Mouse (Mus musculus) neural tube, embryonic 13.5 days (tissue): ENCODE measurements around the gene Cd46. TPM values are rescaled to one million over a fixed set of nuclear protein-coding genes. Genes with fewer than 3 reads are reported as not detected.
A peak's percentile ranks its signal among the peaks of the same experiment; 100 is the strongest.

ENCODE experiments used
- ATAC-seq: fragments of 200-750 bp; cut with Nextera tagmentation; 2 replicates; pipeline ENCODE4 v1.8.0; 2017; ENCODE audit warnings: low read depth, mild to moderate bottlenecking, moderate TSS enrichment, moderate library complexity
- H3K27ac ChIP-seq: fragments of 300-500 bp; sonication (generic); replicated peaks from 2 replicates; pipeline ENCODE4 v1.5.1; 2015; ENCODE audit warnings: moderate library complexity, mild to moderate bottlenecking, inconsistent platforms
- H3K27me3 ChIP-seq: fragments of 300-500 bp; sonication (generic); 2 replicates; pipeline ENCODE4 v1.6.1; 2015; ENCODE audit warnings: mild to moderate bottlenecking, inconsistent platforms
- H3K36me3 ChIP-seq: fragments of 300-500 bp; sonication (generic); 2 replicates; pipeline ENCODE4 v1.6.1; 2015; ENCODE audit warnings: mild to moderate bottlenecking, inconsistent platforms
- H3K4me1 ChIP-seq: fragments of 300-500 bp; sonication (generic); replicated peaks from 2 replicates; pipeline ENCODE4 v1.6.1; 2015; ENCODE audit warnings: inconsistent platforms
- H3K4me2 ChIP-seq: fragments of 300-500 bp; sonication (generic); 2 replicates; pipeline ENCODE4 v1.6.1; 2015; ENCODE audit warnings: inconsistent platforms, mild to moderate bottlenecking, moderate library complexity
- H3K4me3 ChIP-seq: fragments of 300-500 bp; sonication (generic); 2 replicates; pipeline ENCODE4 v1.5.1; 2015; ENCODE audit warnings: mild to moderate bottlenecking, inconsistent platforms
- H3K9ac ChIP-seq: fragments of 300-500 bp; sonication (generic); 2 replicates; pipeline ENCODE4 v1.6.1; 2015; ENCODE audit warnings: moderate library complexity, mild to moderate bottlenecking, inconsistent platforms
- H3K9me3 ChIP-seq: fragments of 300-500 bp; sonication (generic); 2 replicates; pipeline ENCODE4 v1.6.1; 2016; ENCODE audit warnings: inconsistent platforms
- WGBS: fragments of 180-500 bp; shearing (Covaris S2); methylation state at CpG from one replicate; pipeline ENCODE4 v1.1.7; 2015; 5-methylcytosine and 5-hydroxymethylcytosine counted together
- polyA plus RNA-seq: library from polyadenylated mRNA; unstranded; fragments of >200 nt; fragmentation: Nextera tagmentation; extraction: Ambion mirVana; gene quantifications from 2 replicates; pipeline ENCODE4 v1.2.1, GENCODE M21; 2015

Gene Cd46
- polyA plus RNA-seq, 1 experiment from 2014 or later, result 0.93 TPM

DNA sequence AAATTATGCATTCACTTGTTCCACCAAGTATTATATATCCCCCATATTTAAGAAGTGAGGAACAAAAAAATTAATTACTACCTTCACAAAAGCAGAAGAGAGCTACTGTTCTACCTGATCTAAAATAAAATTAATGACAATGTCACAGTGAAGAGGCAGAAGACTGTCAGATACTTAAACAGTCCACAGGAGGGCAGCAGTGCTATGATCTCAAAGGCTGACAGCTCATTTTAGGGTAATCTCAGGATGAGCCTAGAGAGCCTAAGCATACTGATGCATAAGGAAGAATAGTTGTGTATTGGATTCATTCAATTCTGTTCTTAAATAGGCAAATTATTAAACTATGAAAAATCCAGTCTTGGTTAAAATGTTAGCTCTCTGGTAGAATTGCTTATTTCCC, 51.6 kb downstream of the Cd46 start:
- no peak overlapping the region for H3K4me2 ChIP-seq
- no peak overlapping the region for H3K9ac ChIP-seq
- ATAC-seq, result peak; percentile 56; the same call in 1 of the 2 replicates
- no peaks in the 10 kb centered on the region for H3K36me3 ChIP-seq
- H3K4me1 ChIP-seq, result no peaks in the 10 kb centered on the region
- H3K9me3 ChIP-seq, result no peaks in the 10 kb centered on the region
- H3K27ac ChIP-seq, result no peak overlapping the region
- H3K4me3 ChIP-seq, result no peak overlapping the region
- H3K27me3 ChIP-seq, result no peaks in the 10 kb centered on the region

GRCm38 (mm10) chr1:195038386-195038785, 53.7 kb downstream of the Cd46 start:
- Histone ChIP-seq H3K9ac (no peak overlapping the region), H3K27ac (no peak overlapping the region), H3K9me3 (no peaks in the 10 kb centered on the region), H3K36me3 (no peaks in the 10 kb centered on the region), H3K4me2 (no peak overlapping the region), H3K4me3 (no peak overlapping the region), H3K27me3 (no peaks in the 10 kb centered on the region), H3K4me1 (0 out of 2 replicates have a peak, but pooled peaks cover 4% of the 10 kb centered on the region)
- ATAC-seq, result no peak
- WGBS, result 77% methylated on average over 1 of the region's 1 CpGs

- no peak for ATAC-seq
- Histone ChIP-seq H3K4me1 (0 out of 2 replicates have a peak, but pooled peaks cover 4% of the 10 kb centered on the region), H3K27me3 (no peaks in the 10 kb centered on the region), H3K36me3 (no peaks in the 10 kb centered on the region), H3K4me3 (no peak overlapping the region), H3K4me2 (no peak overlapping the region), H3K27ac (no peak overlapping the region), H3K9me3 (no peaks in the 10 kb centered on the region), H3K9ac (no peak overlapping the region)
- 97% methylated on average over 1 of the region's 1 CpGs for WGBS
Measured at GRCm38 (mm10) chr1:195037985-195038384, 54.1 kb downstream of the Cd46 start.

DNA sequence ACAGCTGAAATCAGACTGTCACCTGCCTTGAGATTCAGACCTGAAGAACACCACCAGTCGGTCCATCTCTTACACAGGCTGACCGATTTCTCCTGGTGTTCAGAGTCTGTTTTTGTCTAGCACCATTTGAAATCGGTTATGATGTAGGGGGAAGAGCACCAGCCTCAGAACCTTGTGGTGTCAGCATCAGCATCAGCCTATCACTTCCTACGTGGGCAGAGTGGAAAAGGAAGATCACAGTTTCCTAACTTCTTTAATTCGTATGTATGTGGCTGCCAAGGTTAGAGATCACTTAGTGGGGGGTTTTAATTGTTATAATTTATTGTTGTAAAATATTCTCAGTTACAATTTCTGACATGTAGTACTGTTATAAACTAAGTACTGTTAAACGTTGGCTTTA, 54.6 kb downstream of the Cd46 start:
- no peak overlapping the region for H3K9ac ChIP-seq
- ATAC-seq, result no peak
- no peak overlapping the region for H3K27ac ChIP-seq
- 86% methylated on average over 6 of the region's 6 CpGs for WGBS
- no peaks in the 10 kb centered on the region for H3K36me3 ChIP-seq
- no peaks in the 10 kb centered on the region for H3K27me3 ChIP-seq
- no peak overlapping the region for H3K4me2 ChIP-seq
- no peak overlapping the region for H3K4me3 ChIP-seq
- H3K4me1 ChIP-seq, result 0 out of 2 replicates have a peak, but pooled peaks cover 4% of the 10 kb centered on the region
- no peaks in the 10 kb centered on the region for H3K9me3 ChIP-seq

DNA sequence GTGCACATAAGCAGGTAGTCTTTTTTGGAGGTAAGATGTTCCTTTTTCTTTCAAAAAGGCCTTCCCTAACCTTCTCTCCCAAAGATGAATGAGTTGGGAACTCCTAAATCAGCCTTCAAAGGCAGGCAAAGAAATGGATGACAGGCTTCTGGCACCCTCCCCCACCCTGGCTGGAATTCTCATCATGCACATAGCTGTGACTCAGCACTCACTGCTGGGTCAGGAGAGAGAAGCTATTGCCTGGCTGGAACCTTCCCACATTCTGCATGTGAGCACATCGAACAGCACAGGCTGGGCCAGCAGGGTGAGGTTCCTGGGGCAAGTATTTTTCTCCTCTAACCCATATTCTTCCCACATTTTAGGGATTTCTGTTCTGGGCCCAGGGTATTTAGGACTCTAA, 58.1 kb downstream of the Cd46 start:
- Histone ChIP-seq H3K4me3 (no peak overlapping the region), H3K9me3 (no peaks in the 10 kb centered on the region), H3K27me3 (no peaks in the 10 kb centered on the region), H3K27ac (no peak overlapping the region), H3K9ac (no peak overlapping the region), H3K4me2 (no peak overlapping the region), H3K36me3 (no peaks in the 10 kb centered on the region), H3K4me1 (0 out of 2 replicates have a peak, but pooled peaks cover 4% of the 10 kb centered on the region)
- WGBS, result 59% methylated on average over 1 of the region's 1 CpGs
- no peak for ATAC-seq

- no peak overlapping the region for H3K4me2 ChIP-seq
- 0 out of 2 replicates have a peak, but pooled peaks cover 4% of the 10 kb centered on the region for H3K4me1 ChIP-seq
- ATAC-seq, result no peak
- H3K27me3 ChIP-seq, result no peaks in the 10 kb centered on the region
- no peaks in the 10 kb centered on the region for H3K9me3 ChIP-seq
- 95% methylated on average over 1 of the region's 1 CpGs for WGBS
- H3K36me3 ChIP-seq, result no peaks in the 10 kb centered on the region
- no peak overlapping the region for H3K9ac ChIP-seq
- H3K27ac ChIP-seq, result no peak overlapping the region
- no peak overlapping the region for H3K4me3 ChIP-seq
Measured at GRCm38 (mm10) chr1:195032738-195033137, 59.3 kb downstream of the Cd46 start.

DNA sequence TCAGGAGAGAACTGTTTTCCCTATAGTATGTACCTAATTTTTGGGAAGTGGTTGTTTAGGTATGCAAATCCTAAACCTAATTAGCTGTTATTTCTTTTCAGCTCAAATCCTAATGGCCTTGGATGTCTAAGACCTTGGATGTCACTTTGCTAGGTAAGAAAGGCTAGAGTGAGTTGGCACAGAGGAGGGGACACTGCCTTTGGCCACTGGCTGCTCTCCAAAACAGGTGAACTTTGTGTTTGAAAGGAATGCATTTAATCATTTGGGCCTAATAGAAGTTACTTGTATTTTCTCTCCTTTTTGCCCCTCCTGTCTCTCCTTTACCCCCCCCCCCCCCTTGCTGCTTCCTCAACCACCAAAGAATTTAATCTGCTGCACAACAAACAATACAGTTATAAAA, 60.3 kb downstream of the Cd46 start:
- no peak overlapping the region for H3K27ac ChIP-seq

DNA sequence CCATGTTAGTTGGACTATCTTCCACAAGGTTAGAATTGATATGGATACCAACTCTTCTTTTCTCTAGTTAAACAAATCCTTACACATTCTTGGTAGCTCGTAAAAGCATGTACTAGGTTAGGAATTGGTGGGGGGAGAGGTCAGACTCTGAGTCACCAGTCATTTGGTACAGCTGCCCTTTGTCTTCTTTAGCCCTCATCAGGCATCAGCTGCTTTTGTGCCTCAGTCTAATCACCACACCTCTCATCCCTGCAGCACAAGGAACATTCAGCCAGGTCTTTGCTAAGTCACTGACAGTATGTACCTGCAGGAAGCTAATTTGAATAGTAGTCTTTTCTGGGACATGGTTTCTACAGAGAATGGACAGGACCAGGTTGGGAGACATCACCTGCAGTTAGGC, 64.5 kb downstream of the Cd46 start:
- ATAC-seq, result no peak
- H3K9ac ChIP-seq, result no peak overlapping the region
- H3K27me3 ChIP-seq, result no peaks in the 10 kb centered on the region
- H3K36me3 ChIP-seq, result 0 out of 2 replicates have a peak, but pooled peaks cover 4% of the 10 kb centered on the region
- H3K4me3 ChIP-seq, result no peak overlapping the region
- H3K4me2 ChIP-seq, result no peak overlapping the region
- no peaks in the 10 kb centered on the region for H3K9me3 ChIP-seq
- no peak overlapping the region for H3K27ac ChIP-seq
- H3K4me1 ChIP-seq, result no peaks in the 10 kb centered on the region
- 55% methylated on average over 1 of the region's 1 CpGs for WGBS

More for the DNA sequence above, 60.3 kb downstream of the Cd46 start:
- H3K36me3 ChIP-seq, result no peaks in the 10 kb centered on the region
- no peaks in the 10 kb centered on the region for H3K27me3 ChIP-seq
- H3K4me1 ChIP-seq, result 0 out of 2 replicates have a peak, but pooled peaks cover 4% of the 10 kb centered on the region
- no peak overlapping the region for H3K9ac ChIP-seq
- H3K4me2 ChIP-seq, result no peak overlapping the region
- H3K9me3 ChIP-seq, result no peaks in the 10 kb centered on the region
- H3K4me3 ChIP-seq, result no peak overlapping the region
- ATAC-seq, result no peak

DNA sequence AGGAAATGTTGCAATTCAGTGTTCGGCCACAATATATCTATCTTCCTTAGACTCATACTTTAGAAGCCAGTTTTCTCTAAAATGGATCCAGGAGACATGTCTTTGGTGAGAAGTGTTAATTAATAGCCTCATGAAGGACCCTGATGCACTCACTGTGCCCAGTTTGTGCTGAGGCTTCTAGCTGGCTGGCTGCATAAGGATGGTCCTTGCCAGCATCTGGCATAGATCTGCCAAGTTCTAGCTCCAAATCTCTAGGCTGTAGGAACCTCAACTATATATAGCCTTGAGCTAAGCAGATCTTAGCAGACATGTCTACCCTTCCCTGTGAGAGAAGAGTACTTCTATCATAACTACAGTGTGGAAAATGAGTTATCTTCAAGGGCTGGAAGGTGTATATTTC, 68.2 kb downstream of the Cd46 start:
- 84% methylated on average over 1 of the region's 1 CpGs for WGBS
- H3K4me3 ChIP-seq, result no peak overlapping the region
- H3K27ac ChIP-seq, result no peak overlapping the region
- 0 out of 2 replicates have a peak, but pooled peaks cover 4% of the 10 kb centered on the region for H3K36me3 ChIP-seq
- no peak for ATAC-seq
- no peak overlapping the region for H3K4me2 ChIP-seq
- no peaks in the 10 kb centered on the region for H3K27me3 ChIP-seq
- no peaks in the 10 kb centered on the region for H3K4me1 ChIP-seq
- H3K9ac ChIP-seq, result no peak overlapping the region
- H3K9me3 ChIP-seq, result no peaks in the 10 kb centered on the region

- Histone ChIP-seq H3K4me3 (no peak overlapping the region), H3K27ac (no peak overlapping the region), H3K4me2 (no peak overlapping the region), H3K9me3 (no peaks in the 10 kb centered on the region), H3K4me1 (peaks cover 4% of the 10 kb centered on the region; the same call in 1 of the 2 replicates), H3K27me3 (no peaks in the 10 kb centered on the region), H3K36me3 (0 out of 2 replicates have a peak, but pooled peaks cover 4% of the 10 kb centered on the region), H3K9ac (no peak overlapping the region)
- no peak for ATAC-seq
- 72% methylated on average over 2 of the region's 2 CpGs for WGBS
Measured at GRCm38 (mm10) chr1:195021831-195022230, 70.2 kb downstream of the Cd46 start.

DNA sequence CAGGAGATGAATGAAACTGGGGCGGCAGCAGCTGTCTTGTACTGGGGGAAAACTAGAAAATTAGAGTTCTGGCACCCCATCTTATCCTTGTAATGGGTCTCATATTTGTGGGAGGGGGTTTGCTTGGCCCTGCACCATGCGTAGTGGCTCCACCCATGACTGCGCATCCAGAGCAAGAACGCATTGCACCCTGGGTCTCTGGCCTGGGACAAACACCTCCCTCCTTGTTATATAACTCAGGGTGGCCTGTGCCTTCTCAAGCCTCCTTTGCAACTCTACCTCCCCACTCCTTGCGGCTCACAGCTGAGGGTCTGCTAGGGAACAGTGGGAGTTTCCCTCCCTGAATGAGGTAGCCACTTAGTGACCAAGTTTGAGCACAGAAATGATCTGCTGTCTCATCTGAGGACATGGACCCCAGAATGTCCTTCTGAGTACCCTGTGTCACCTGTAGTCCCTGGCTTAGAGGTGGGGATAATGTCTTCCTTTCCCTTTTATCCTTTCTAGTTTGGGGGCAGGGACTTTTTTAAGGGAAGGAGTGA, 72.9 kb downstream of the Cd46 start:
- Histone ChIP-seq H3K9ac (no peak overlapping the region), H3K27ac (no peak overlapping the region), H3K27me3 (no peaks in the 10 kb centered on the region), H3K4me1 (peaks cover 8% of the 10 kb centered on the region; the same call in 1 of the 2 replicates), H3K4me3 (no peak overlapping the region), H3K36me3 (no peaks in the 10 kb centered on the region), H3K9me3 (no peaks in the 10 kb centered on the region), H3K4me2 (no peak overlapping the region)
- 94% methylated on average over 5 of the region's 5 CpGs for WGBS
- no peak for ATAC-seq

DNA sequence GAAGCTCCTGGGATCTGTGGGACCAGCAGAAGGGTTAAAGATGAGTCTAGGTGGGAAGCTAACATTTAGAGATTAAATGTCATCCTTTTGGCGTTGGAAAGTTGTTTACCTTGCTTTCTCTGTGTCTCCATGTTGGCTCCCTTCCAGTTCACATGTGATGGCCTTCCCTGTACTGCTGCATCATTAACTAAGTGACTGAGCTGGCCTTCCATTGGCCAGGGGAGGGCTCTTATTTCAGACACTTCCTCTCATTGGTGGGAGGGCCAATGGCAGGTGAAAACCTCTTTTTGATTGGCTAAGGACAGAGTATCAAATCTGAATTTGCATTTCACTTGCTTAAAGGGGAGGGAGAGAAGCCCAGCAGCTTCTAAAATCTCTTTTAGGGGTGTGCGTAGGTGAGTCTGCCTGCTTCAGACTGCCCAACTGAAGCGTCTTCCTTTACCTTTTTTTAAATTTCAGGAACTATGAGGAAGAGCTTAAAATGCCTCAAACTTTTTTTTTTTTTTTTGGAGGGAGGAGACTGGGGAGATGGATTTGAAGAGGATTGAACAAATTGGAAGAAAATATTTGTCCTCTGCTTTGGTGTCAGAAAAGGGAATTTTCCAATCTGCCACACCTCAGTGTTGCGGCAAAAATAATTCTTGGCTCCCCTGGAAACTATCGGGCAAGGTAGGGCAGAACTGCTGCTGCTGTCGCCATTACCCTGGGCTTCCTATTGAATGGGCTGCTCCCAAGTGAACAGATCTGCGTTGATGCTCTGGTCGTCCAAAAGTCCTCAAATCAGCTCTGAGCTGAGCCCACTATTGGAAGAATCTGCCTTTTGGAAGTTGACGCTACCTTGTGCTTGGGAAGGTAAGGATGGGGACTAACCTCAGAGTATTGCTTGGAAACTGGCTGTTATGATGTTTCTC, 73.7 kb downstream of the Cd46 start:
- Histone ChIP-seq H3K4me3 (no peak overlapping the region), H3K27me3 (no peaks in the 10 kb centered on the region), H3K4me2 (no peak overlapping the region), H3K27ac (no peak overlapping the region), H3K4me1 (peaks cover 8% of the 10 kb centered on the region; the same call in 1 of the 2 replicates), H3K9me3 (no peaks in the 10 kb centered on the region), H3K9ac (no peak overlapping the region), H3K36me3 (no peaks in the 10 kb centered on the region)
- 87% methylated on average over 9 of the region's 9 CpGs for WGBS
- peak; percentile 30; the same call in 1 of the 2 replicates for ATAC-seq
